Mouse (Mus musculus): ENCODE data around the gene Mtor. TPM values are rescaled to one million over a fixed set of nuclear protein-coding genes. Genes with fewer than 3 reads are reported as not detected.

Gene Mtor
- total and polyA plus RNA-seq, 2 experiments from 2014 or later: 28.0 to 43.6 TPM

- Histone ChIP-seq H3K36me3 (ENCODE audit: insufficient read depth) (peaks cover 27% of the 10 kb centered on the region), H3K4me2 (ENCODE audit: low read depth) (no peak overlapping the region), H3K4me3 (ENCODE audit: low read depth, low read length) (no peak overlapping the region), H3K4me1 (ENCODE audit: insufficient read depth) (0 out of 2 replicates have a peak, but pooled peaks cover 2% of the 10 kb centered on the region), H3K9ac (no peak overlapping the region), H3K27ac (ENCODE audit: low read depth, low read length) (no peak overlapping the region), H3K9me3 (ENCODE audit: low read length) (no peaks in the 10 kb centered on the region), H3K27me3 (ENCODE audit: insufficient read depth, low read length) (no peaks in the 10 kb centered on the region)
- TF ChIP-seq CTCF (IDR thresholded peaks at IDR 0.05; ENCODE audit: low read depth): no peak
- WGBS: 84% methylated on average over 5 of the region's 5 CpGs
- DNase-seq (no peak), ATAC-seq (no peak)
Measured at GRCm38 (mm10) chr4:148507585-148507984, 59.2 kb downstream of the Mtor start.

- H3K9me3 ChIP-seq (ENCODE audit: low read length): no peaks in the 10 kb centered on the region
Measured at GRCm38 (mm10) chr4:148508084-148508849, 59.9 kb downstream of the Mtor start.

DNA sequence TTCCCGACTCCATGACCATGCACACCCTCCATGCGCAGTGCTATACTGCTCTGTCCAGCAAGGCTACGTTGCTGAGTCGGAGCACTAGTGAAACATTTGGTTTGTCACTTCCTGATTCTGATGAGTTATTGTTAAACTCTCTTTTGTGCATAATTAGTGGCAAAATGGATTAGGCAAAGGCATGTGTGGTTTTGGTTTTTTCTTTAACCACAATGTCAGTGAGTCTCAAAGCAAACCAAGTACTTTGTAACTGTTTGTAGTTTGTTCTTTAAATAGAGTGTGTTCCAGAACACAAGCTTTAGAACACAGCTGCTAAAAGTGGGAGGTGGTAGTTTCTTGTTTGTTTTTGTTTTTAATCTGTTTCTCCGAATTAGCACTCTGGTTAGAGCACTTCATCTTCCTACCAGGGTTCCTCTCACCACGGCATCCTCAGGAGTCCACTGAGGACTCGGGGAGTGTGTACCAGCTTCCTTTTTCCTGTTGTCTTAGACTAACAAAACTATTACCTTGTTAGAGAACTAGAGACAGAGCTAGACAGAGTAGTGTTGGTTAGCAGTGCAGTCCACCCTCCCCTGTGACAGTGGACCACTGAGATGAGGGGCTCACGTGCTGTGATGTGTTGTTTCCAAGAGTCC is 61.2 kb downstream of the Mtor start:
- Histone ChIP-seq H3K9me3 (ENCODE audit: low read length) (no peaks in the 10 kb centered on the region), H3K27ac (ENCODE audit: low read depth, low read length) (no peak overlapping the region), H3K4me3 (ENCODE audit: low read depth, low read length) (no peak overlapping the region), H3K4me2 (ENCODE audit: low read depth) (no peak overlapping the region), H3K9ac (no peak overlapping the region), H3K36me3 (ENCODE audit: insufficient read depth) (peaks cover 40% of the 10 kb centered on the region), H3K27me3 (ENCODE audit: insufficient read depth, low read length) (no peaks in the 10 kb centered on the region), H3K4me1 (ENCODE audit: insufficient read depth) (0 out of 2 replicates have a peak, but pooled peaks cover 2% of the 10 kb centered on the region)
- no peak for ATAC-seq
- DNase-seq: no peak
- 86% methylated on average over 8 of the region's 8 CpGs for WGBS
- TF ChIP-seq CTCF (IDR thresholded peaks at IDR 0.05; ENCODE audit: low read depth): no peak

More at GRCm38 (mm10) chr4:148508084-148508849, 59.9 kb downstream of the Mtor start:
- Histone ChIP-seq H3K27me3 (ENCODE audit: insufficient read depth, low read length) (no peaks in the 10 kb centered on the region), H3K9ac (no peak overlapping the region), H3K4me3 (ENCODE audit: low read depth, low read length) (no peak overlapping the region), H3K4me2 (ENCODE audit: low read depth) (no peak overlapping the region), H3K27ac (ENCODE audit: low read depth, low read length) (no peak overlapping the region), H3K4me1 (ENCODE audit: insufficient read depth) (0 out of 2 replicates have a peak, but pooled peaks cover 2% of the 10 kb centered on the region), H3K36me3 (ENCODE audit: insufficient read depth) (peaks cover 30% of the 10 kb centered on the region)
- DNase-seq (no peak), ATAC-seq (no peak)
- TF ChIP-seq CTCF (IDR thresholded peaks at IDR 0.05; ENCODE audit: low read depth): no peak
- 90% methylated on average over 14 of the region's 14 CpGs for WGBS

DNA sequence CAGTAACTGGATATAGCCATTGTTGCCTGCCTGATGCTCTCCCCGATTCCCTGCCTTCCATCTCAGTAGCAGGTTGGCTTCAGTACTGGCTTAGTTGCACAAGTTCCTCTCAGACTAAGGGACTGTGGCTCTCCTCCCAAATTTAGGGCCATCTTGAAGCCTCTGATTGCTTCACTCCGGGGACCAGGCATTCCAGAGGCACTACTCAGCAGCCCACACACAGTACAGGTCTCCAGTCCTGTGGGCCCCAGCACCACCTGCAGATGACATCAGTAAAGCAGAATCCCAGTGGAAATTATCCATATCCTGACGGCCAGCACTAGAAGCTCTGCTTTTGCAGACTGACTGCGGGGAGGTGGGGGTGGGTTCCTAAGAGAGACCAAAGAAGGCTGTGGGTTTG is 62.3 kb downstream of the Mtor start:
- H3K27ac ChIP-seq (ENCODE audit: low read depth, low read length): no peak overlapping the region
- TF ChIP-seq CTCF (IDR thresholded peaks at IDR 0.05; ENCODE audit: low read depth): no peak
- 86% methylated on average over 4 of the region's 4 CpGs for WGBS
- no peak overlapping the region for H3K4me2 ChIP-seq (ENCODE audit: low read depth)
- H3K4me3 ChIP-seq (ENCODE audit: low read depth, low read length): no peak overlapping the region
- no peaks in the 10 kb centered on the region for H3K27me3 ChIP-seq (ENCODE audit: insufficient read depth, low read length)
- peaks cover 50% of the 10 kb centered on the region for H3K36me3 ChIP-seq (ENCODE audit: insufficient read depth)
- no peaks in the 10 kb centered on the region for H3K4me1 ChIP-seq (ENCODE audit: insufficient read depth)
- no peaks in the 10 kb centered on the region for H3K9me3 ChIP-seq (ENCODE audit: low read length)
- H3K9ac ChIP-seq: no peak overlapping the region
- ATAC-seq: no peak
- DNase-seq: no peak

- TF ChIP-seq CTCF (IDR thresholded peaks at IDR 0.05; ENCODE audit: low read depth): no peak
- Histone ChIP-seq H3K36me3 (ENCODE audit: insufficient read depth) (peaks cover 48% of the 10 kb centered on the region), H3K9ac (no peak overlapping the region), H3K4me2 (ENCODE audit: low read depth) (no peak overlapping the region), H3K4me1 (ENCODE audit: insufficient read depth) (no peaks in the 10 kb centered on the region), H3K9me3 (ENCODE audit: low read length) (no peaks in the 10 kb centered on the region), H3K27me3 (ENCODE audit: insufficient read depth, low read length) (no peaks in the 10 kb centered on the region), H3K4me3 (ENCODE audit: low read depth, low read length) (no peak overlapping the region), H3K27ac (ENCODE audit: low read depth, low read length) (no peak overlapping the region)
- DNase-seq (no peak), ATAC-seq (no peak)
- WGBS: 95% methylated on average over 4 of the region's 4 CpGs
Measured at GRCm38 (mm10) chr4:148511334-148511733, 62.9 kb downstream of the Mtor start.

DNA sequence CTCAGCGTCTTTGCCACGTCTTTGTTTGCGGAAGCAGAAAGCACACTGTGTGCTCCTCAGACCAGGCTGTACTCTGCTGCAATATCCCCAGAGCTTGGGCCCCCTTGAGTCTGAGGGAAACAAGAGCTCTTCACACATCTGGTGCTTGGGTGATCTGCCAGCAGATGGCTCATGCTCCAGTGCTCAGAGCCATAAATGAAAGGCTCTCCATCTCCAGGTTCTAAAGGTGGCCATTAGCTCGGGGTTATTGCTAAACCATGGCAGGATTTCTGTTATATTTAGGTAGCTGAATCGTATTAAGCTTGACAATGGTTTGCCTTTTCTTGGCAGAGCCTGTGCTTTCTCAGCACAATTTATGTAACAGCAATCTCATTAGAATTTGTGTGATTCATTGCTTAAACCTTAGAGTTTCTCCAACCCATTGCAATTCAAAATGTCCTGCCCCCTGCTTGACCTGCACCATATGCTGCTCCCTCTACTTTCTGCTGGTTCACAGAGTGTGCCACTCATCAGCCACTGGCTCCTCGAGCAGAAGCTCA is 64.7 kb downstream of the Mtor start:
- Histone ChIP-seq H3K27me3 (ENCODE audit: insufficient read depth, low read length) (no peaks in the 10 kb centered on the region), H3K4me3 (ENCODE audit: low read depth, low read length) (no peak overlapping the region), H3K36me3 (ENCODE audit: insufficient read depth) (peaks cover 56% of the 10 kb centered on the region), H3K4me2 (ENCODE audit: low read depth) (no peak overlapping the region), H3K9me3 (ENCODE audit: low read length) (no peaks in the 10 kb centered on the region), H3K9ac (no peak overlapping the region), H3K27ac (ENCODE audit: low read depth, low read length) (peak overlapping the region; percentile 21; the same call in 1 of the 2 replicates), H3K4me1 (ENCODE audit: insufficient read depth) (no peaks in the 10 kb centered on the region)
- TF ChIP-seq CTCF (IDR thresholded peaks at IDR 0.05; ENCODE audit: low read depth): no peak
- ATAC-seq: no peak
- WGBS: 56% methylated on average over 6 of the region's 6 CpGs
- DNase-seq: no peak

GRCm38 (mm10) chr4:148515313-148515712 is 66.9 kb downstream of the Mtor start:
- Histone ChIP-seq H3K27ac (ENCODE audit: low read depth, low read length) (no peak overlapping the region), H3K9ac (no peak overlapping the region), H3K4me2 (ENCODE audit: low read depth) (no peak overlapping the region), H3K9me3 (ENCODE audit: low read length) (no peaks in the 10 kb centered on the region), H3K27me3 (ENCODE audit: insufficient read depth, low read length) (no peaks in the 10 kb centered on the region), H3K4me1 (ENCODE audit: insufficient read depth) (no peaks in the 10 kb centered on the region), H3K4me3 (ENCODE audit: low read depth, low read length) (no peak overlapping the region), H3K36me3 (ENCODE audit: insufficient read depth) (peaks cover 57% of the 10 kb centered on the region)
- TF ChIP-seq CTCF (IDR thresholded peaks at IDR 0.05; ENCODE audit: low read depth): peak; percentile 32; the same call in 1 of the 2 replicates
- ATAC-seq (no peak), DNase-seq (no peak)
- 93% methylated on average over 2 of the region's 2 CpGs for WGBS

All from forebrain, postnatal 0 days (tissue).